Mouse (Mus musculus): ENCODE results near the gene Tm6sf2. TPM values are rescaled to one million over a fixed set of nuclear protein-coding genes. Genes with fewer than 3 reads are reported as not detected.
"Not testable (repeated sequence)": the region's sequence is repeated elsewhere in the genome, so short reads cannot be mapped to it uniquely, and the experiment has no call there.

Gene Tm6sf2
- total RNA-seq (2015; ENCODE audit: low replicate concordance) = 2.3 TPM in 1 of 2 replicates, not detected in the other
- total RNA-seq (2017; ENCODE audit: low replicate concordance) = 2.9 TPM in 1 of 2 replicates, not detected in the other

DNA sequence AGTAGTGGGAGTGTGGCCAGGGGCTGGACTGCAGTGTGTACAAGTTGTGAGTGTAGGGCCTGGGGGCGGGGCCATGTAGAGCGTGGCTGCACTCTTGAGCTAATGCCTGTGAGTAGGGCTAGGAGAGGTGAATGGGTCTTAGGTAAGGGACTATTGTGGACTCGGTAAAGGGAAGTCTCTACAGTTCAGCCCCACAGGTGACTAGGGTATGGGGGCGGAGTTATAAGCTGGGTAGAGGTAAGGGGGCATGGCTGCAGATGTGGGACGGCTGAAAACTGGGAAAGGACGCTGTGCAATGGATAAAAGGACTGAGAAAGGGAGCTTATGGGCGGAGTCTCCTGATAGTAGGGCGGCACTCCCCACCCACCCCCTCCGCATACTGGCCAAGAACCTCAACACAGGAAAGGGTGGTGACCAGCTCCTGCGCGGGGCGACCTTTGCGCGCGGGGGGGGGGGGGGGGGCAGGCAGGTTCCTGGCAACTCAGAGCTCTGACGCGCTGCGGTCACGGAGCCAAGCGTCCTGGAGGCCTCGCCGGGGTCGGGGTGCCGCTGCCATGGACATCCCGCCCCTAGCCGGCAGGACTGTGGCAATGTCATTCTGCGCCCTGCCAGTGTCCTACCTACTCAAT, at the start of gene Tm6sf2:
Tm6sf2 (plus strand) TSS at position 484 of the 629 bp plus-strand sequence.
- ATAC-seq (replicated peaks; ENCODE audit: low FRiP score, poor library complexity, severe bottlenecking) = no peak

- no peak for ATAC-seq (replicated peaks; ENCODE audit: low FRiP score, poor library complexity, severe bottlenecking)
These were observed 49.1 kb upstream of the Tm6sf2 start for GRCm38 (mm10) chr8:70023596-70023995.

GRCm38 (mm10) chr8:70026151-70026550, 46.6 kb upstream of the Tm6sf2 start:
- no peak for ATAC-seq (replicated peaks; ENCODE audit: low FRiP score, poor library complexity, severe bottlenecking)

GRCm38 (mm10) chr8:70030255-70030654, 42.5 kb upstream of the Tm6sf2 start:
- no peak for ATAC-seq (replicated peaks; ENCODE audit: low FRiP score, poor library complexity, severe bottlenecking)

DNA sequence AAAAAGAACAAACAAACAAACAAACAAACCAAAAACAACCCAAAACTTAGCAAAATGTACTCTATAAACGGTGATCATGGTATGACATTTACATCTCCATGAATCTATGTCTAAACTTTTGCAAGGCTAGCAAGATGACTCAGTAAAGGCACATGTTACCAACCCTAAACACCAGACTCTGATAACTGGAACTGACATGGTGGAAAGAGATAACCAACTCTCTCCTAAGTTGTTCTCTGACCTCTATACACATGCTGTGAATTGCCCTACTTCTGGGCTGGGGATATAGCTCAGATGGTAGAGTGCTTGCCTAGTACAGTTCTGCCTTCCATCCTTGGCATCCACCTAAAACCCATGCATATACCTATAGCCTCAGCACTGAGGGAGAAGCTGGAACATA, 34.7 kb upstream of the Tm6sf2 start:
- peak; percentile 26; the same call in 1 of the 2 replicates for ATAC-seq (replicated peaks; ENCODE audit: low FRiP score, poor library complexity, severe bottlenecking)

DNA sequence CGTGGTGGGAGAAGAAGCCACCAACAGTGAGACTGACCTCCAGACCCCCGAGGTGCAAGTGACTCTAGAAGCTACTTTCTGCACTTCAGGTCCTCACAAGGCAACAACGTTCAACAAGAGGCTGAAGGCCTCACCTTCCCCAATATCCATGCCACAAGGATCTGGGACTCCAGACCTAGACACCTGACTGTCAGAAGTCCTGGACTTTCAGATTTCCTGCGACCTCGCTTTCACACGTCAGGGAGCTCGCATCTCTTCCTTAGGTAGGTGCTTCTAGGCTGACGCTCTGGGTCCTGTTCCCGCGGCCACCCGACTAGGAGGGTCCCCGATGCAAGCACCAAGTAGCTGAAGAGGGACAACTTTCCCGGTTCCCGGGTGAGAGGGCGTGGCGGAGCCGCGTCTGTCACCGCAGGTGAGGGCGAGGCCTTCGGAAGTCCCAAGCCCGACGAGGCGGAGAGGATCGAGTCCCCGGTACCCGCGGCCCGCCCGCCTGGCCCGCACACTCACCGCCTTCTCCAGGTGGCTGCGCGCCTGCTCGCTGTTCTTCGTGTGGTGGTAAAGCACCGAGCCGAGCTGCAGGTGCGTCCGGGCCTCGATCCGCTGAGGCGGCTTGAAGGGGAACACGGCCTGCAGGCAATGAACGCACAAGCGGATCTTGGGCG, 30.7 kb upstream of the Tm6sf2 start:
- ATAC-seq (replicated peaks; ENCODE audit: low FRiP score, poor library complexity, severe bottlenecking) = peak; percentile 33

DNA sequence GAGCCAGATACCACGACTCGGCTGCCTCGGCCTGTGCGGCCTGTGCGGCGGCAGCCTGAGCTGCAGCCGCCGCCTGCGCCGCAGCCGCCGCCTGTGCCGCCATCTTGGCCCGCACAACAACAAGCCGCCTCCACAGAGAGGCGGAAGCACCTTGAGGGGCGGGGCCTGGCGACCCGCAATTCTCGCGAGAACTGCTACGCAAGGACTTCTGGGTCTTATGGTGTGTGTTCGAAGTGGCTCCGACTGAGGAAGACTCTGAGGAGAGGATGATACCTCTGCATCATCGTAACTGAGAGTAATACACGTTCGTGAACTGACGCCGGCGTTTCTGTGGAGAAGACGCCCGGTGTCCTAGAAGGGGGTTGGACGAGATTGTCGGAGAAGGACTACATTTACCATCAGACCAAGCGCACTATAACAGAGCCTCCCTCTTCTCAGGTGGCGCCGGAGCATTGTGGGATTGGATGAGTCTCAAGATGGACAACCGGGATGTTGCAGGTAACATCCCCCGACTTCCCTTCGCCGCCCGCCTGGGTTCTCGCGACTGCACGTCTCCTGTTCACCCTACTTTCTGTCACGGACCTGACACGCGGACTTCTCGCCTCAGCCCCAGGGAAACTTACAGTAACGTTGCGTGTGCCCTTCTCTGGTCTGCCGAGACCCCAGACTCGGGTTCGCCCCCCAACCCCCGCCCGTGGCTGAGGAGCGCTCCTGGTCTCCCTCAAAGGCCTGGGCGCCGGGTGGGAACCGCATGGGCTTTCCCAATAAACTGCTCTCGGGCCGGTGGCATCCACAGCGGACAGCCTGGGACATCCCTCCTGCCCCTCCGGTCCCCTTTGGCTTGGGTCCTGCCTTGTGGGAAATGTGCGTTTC, 29.9 kb upstream of the Tm6sf2 start, which contains the start of the genes Mau2 and Sugp1:
Mau2 (minus strand) TSS at position 152 of the 873 bp plus-strand sequence.
Sugp1 (plus strand) TSS at position 231 of the 873 bp plus-strand sequence.
- ATAC-seq (replicated peaks; ENCODE audit: low FRiP score, poor library complexity, severe bottlenecking) = peak; percentile 91

DNA sequence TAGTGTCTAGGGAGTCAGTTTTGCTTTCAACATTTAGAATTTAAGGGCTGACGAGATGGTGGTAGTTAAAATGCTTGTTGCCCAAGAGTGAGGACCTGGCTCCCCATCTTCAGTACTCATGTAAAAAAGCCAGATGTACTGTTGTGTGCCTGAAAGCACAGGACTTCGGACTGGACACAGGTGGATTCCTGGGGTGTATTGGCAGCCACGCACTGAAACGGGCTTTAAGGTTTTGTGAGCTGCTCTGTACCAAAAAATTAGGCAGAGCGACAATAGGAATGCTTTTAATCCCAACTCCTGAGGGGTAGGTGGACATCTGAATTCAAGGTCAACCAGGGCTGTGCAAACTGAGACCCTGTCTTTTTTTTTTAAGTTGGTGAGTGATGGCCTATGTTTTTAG, 28.7 kb upstream of the Tm6sf2 start:
- no peak for ATAC-seq (replicated peaks; ENCODE audit: low FRiP score, poor library complexity, severe bottlenecking)

GRCm38 (mm10) chr8:70049662-70050061, 23.1 kb upstream of the Tm6sf2 start:
- no peak for ATAC-seq (replicated peaks; ENCODE audit: low FRiP score, poor library complexity, severe bottlenecking)

DNA sequence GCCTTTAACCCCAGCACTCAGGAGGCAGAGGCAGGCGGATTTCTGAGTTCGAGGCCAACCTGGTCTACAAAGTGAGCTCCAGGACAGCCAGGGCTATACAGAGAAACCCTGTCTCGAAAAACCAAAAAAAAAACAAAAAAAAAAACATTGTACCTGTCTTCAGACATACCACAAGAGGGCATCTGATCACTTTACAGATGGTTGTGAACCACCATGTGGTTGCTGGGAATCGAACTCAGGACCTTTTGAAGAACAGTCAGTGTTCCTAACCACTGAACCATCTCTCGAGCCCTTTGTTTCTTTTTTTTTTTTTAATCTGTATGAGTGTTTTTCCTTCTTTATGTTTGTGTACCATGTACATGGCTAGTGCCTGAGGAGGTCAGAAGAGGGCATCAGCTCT, 22.3 kb upstream of the Tm6sf2 start:
- ATAC-seq (replicated peaks; ENCODE audit: low FRiP score, poor library complexity, severe bottlenecking) = not testable (repeated sequence)

DNA sequence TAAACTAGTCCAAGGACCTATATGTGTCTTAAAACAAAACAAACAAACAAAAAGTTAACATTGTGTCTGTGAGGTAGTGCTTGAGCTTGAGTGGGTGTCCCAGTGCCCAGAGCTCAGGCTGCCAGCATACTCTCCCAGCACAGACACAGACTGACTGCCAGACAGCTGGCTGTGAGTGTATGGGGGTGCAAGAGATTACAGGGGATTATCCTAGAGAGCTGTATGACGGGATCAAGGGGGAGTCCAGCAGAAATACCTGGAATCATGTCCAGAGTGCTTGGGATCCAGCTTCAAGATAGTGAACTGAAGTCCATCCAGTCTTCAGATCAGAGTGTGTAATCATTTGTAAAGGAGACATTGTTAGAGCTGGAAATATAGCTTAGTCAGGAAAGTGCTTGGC, 15.0 kb upstream of the Tm6sf2 start:
- no peak for ATAC-seq (replicated peaks; ENCODE audit: low FRiP score, poor library complexity, severe bottlenecking)

- no peak for ATAC-seq (replicated peaks; ENCODE audit: low FRiP score, poor library complexity, severe bottlenecking)
These were observed 786 bp upstream of the Tm6sf2 start for GRCm38 (mm10) chr8:70071836-70072440.

DNA sequence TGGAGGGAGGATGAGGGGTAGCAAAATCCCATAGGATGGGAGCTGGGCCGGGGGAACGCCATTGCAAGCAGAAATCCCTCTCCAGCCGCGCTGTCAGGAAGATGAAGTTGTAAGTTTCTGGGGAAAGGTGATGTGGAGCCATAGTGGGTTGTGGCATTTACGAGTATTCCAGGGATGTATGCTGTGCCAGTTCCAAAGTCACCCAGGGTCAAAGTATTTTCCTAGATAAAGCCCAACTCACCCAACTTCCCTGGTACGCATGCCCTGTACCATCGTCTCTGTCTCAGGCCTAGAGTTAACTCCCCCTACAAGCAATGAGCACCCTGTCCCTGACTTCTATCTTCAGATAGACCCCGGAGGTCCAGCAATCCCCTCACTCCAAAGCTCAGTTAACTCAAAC, 396 bp downstream of the Tm6sf2 start:
- no peak for ATAC-seq (replicated peaks; ENCODE audit: low FRiP score, poor library complexity, severe bottlenecking)

DNA sequence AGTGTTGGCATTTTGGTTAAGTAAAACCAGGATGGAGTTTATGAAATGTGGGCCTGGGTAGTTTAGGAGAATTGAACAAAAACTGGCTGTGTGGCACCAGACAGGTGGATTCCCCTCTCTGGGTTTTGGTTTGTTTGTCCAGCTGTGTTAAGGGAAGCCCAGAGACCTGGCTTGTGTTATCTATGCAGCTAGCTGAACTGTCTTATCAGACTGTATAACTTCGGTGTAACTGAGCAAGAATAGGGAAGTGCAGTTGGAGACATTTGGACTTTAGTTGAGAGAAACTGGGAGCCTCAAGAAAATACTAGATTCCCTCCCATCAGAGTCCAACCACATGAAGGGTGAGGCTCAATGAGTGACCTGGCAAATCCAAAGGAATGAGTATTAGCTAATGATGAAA, 958 bp downstream of the Tm6sf2 start:
- no peak for ATAC-seq (replicated peaks; ENCODE audit: low FRiP score, poor library complexity, severe bottlenecking)

GRCm38 (mm10) chr8:70081976-70082375, 9.3 kb downstream of the Tm6sf2 start:
- no peak for ATAC-seq (replicated peaks; ENCODE audit: low FRiP score, poor library complexity, severe bottlenecking)

DNA sequence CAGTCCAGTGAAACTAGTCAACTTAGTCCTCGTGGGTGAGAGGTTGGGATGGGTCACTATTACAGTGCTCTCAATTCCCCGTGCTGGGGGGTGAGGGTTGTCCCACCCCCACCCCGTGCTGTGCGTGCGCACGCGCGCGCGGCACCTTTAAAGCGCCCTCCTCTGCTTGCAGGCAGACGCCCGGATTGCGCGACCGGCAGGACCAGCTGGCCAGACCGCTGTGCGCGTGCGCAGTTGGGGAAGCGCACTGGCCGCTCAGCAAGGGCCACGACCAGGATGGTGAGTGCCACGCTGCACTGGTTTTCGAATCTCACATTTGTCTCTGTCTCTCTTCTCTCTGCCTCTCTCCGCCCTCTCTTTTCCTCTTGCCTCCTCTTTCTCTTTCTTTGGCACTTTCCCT, 10.6 kb downstream of the Tm6sf2 start, which contains the start of gene Hapln4:
Hapln4 (plus strand) TSS at position 173 of the 400 bp plus-strand sequence.
- no peak for ATAC-seq (replicated peaks; ENCODE audit: low FRiP score, poor library complexity, severe bottlenecking)

DNA sequence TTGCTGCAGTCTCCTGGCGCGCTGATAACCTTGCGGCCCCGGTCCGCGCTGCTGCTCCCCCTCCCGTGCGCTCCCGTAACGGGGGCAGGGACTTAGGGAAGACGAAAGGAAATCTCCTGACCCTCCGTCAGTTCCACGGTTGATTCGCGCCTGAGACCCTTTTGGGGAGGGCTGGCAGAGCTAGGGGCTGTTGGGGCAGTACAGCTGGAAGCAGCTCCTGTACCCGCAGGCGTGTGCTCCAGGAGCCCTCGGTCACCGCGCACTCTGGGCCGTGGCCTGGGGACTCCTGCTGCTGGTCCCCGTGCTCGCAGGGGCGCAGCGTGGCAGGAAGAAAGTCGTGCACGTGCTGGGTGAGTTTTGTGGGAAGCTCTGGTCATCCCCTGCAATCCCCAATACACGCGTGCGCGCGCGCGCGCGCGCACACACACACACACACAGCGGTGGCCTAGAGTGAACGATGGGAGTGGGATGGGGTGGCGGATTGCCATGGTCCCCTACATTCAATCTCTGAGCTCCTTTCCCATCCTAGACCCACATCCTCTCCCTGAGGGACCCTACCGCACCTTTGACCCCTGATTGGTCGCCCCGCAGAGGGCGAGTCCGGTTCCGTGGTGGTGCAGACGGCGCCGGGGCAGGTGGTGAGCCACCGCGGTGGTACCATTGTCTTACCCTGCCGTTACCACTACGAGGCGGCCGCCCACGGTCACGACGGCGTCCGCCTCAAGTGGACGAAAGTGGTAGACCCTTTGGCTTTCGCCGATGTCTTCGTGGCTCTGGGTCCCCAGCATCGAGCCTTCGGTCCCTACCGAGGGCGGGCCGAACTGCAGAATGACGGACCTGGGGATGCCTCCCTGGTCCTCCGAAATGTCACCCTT, 11.7 kb downstream of the Tm6sf2 start:
- 0 out of 2 replicates have a peak, but pooled peaks have one; percentile 22 for ATAC-seq (replicated peaks; ENCODE audit: low FRiP score, poor library complexity, severe bottlenecking)

DNA sequence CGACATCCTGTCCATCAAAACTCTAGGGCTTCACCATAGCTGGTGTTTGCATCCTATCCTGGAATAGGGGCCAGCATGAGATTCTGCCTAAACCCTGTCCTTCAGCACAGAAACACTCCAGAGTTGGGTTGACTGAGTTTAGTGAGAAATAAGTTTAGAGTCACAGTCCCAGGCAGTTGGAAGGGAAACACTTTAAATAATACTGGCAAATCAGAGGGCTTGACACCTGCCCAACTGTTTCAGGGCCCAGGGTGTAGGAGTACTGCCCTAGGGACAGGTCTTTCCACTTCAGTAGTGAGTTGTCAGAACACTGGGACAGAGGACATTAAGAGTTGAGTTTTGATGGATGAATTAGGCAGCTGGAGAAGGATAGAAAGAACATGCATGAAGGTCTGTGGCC, 13.4 kb downstream of the Tm6sf2 start:
- ATAC-seq (replicated peaks; ENCODE audit: low FRiP score, poor library complexity, severe bottlenecking) = no peak

GRCm38 (mm10) chr8:70087237-70087636, 14.5 kb downstream of the Tm6sf2 start:
- ATAC-seq (replicated peaks; ENCODE audit: low FRiP score, poor library complexity, severe bottlenecking) = no peak
